ENCODE assay signal across 8 mouse cellular contexts in the genomic region with DNA sequence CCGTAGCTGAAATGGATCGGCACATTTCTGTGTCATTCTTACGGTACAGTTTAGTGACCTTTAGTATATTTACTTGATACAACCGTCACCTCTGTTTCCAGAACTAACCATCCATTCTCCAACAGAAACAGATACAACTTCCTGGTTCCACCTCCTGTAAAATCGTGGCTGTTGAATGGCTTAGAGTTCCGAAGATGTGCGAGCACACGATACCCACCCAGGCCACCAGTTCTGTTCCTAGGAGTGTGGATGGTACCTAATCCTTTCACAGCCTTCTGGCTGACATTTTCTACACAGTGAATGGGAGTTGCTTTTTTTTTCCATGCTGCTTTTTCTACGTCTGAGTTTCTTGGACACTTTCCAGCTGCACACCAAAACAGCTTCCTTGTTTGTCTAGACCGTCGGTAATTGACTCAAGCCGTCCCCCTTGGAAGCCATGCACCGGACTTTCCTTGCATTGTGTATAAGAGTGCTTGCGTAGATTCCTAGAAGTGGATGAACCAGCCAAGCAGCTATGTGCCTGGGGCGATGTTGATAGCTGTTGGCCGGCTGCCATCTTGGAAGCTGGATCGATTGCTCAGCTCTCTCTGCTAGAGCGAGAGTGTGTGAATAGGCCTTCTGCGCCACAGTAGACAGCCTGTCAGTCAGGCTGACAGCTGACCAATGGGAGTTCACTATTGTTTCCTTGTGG. TPM values are rescaled to one million over a fixed set of nuclear protein-coding genes. Genes with fewer than 3 reads are reported as not detected.
A peak's percentile ranks its signal among the peaks of the same experiment; 100 is the strongest.
DNase-seq lines count a peak whose midpoint lies in the region; ATAC-seq lines count a peak whose summit lies in the region.

No protein-coding gene starts in this region.

- H3K4me1 ChIP-seq in hindbrain, embryonic 12.5 days = peaks cover 32% of the 10 kb centered on the region

- peak overlapping the region; percentile 94 for H3K27ac ChIP-seq in hindbrain, embryonic 12.5 days

- H3K9ac ChIP-seq in hindbrain, embryonic 12.5 days = peak overlapping the region; percentile 73

- peaks cover 7% of the 10 kb centered on the region for H3K36me3 ChIP-seq in hindbrain, embryonic 12.5 days

- no peaks in the 10 kb centered on the region for H3K27me3 ChIP-seq in hindbrain, embryonic 12.5 days

- no peaks in the 10 kb centered on the region for H3K9me3 ChIP-seq in hindbrain, embryonic 12.5 days (replicated peaks)

- 18% methylated on average over 19 of the region's 19 CpGs for WGBS in hindbrain, embryonic 12.5 days

- H3K4me3 ChIP-seq in hindbrain, embryonic 12.5 days = peak overlapping the region; percentile 68

- ATAC-seq in hindbrain, embryonic 12.5 days (ENCODE audit: low FRiP score) = peak; percentile 43

- H3K4me2 ChIP-seq in hindbrain, embryonic 12.5 days (replicated peaks) = peak overlapping the region; percentile 90

- peak; percentile 100 for DNase-seq in NIH3T3 (ENCODE audit: low read depth)
- peak; percentile 94 for DNase-seq in cerebellum, postnatal 10 days
- DNase-seq in frontal cortex, adult 2 months (ENCODE audit: extremely low spot score in 1 of 2, low spot score in 1 of 2) = peak; percentile 80 to 87
- peak; percentile 85 to 91 for DNase-seq in layer of hippocampus, postnatal 14 days (ENCODE audit: low spot score in 2 of 2)
- peak; percentile 94 for DNase-seq in lung, postnatal 10 days
- DNase-seq in ovary, postnatal 36 days (ENCODE audit: low spot score) = peak; percentile 76
- DNase-seq in urinary bladder, postnatal 10 days (ENCODE audit: low spot score) = peak; percentile 54

RNA-seq across cellular contexts. Expression of a gene that starts 1.0 kb away (rescaled TPM):
- polyA plus RNA-seq in frontal cortex, adult 2 months (2012; rRNA removed) = 31.2 and 35.9 TPM in 2 replicates
- 46.9 and 48.4 TPM in 2 replicates for polyA plus RNA-seq in hindbrain, embryonic 12.5 days (2016; fragmentation: Nextera tagmentation; extraction: Ambion mirVana)
- total RNA-seq in layer of hippocampus, postnatal 14 days (2021) = 10 to 100 TPM; 38.8 to 45.5 TPM

RNA-seq across cellular contexts. Expression of a gene that starts 11.5 kb away (rescaled TPM):
- polyA plus RNA-seq in frontal cortex, adult 2 months (2012; rRNA removed) = 19.4 and 21.5 TPM in 2 replicates
- 60.4 and 62.1 TPM in 2 replicates for polyA plus RNA-seq in hindbrain, embryonic 12.5 days (2016; fragmentation: Nextera tagmentation; extraction: Ambion mirVana)
- total RNA-seq in layer of hippocampus, postnatal 14 days (2021) = 10 to 100 TPM in 1 of 2 experiments, 1 to 10 TPM in 1; 8.9 to 14.5 TPM

RNA-seq across cellular contexts. Expression of a gene that starts 16.3 kb away (rescaled TPM):
- 0.22 and 0.57 TPM in 2 replicates for polyA plus RNA-seq in frontal cortex, adult 2 months (2012; rRNA removed)
- not detected in 2 replicates for polyA plus RNA-seq in hindbrain, embryonic 12.5 days (2016; fragmentation: Nextera tagmentation; extraction: Ambion mirVana)
- total RNA-seq in layer of hippocampus, postnatal 14 days (2021) = not detected

RNA-seq across cellular contexts. Expression of a gene that starts 22.4 kb away (rescaled TPM):
- 0.46 and 1.0 TPM in 2 replicates for polyA plus RNA-seq in frontal cortex, adult 2 months (2012; rRNA removed)
- not detected in 2 replicates for polyA plus RNA-seq in hindbrain, embryonic 12.5 days (2016; fragmentation: Nextera tagmentation; extraction: Ambion mirVana)
- total RNA-seq in layer of hippocampus, postnatal 14 days (2021) = not detected

RNA-seq across cellular contexts. Expression of a gene that starts 31.7 kb away (rescaled TPM):
- polyA plus RNA-seq in frontal cortex, adult 2 months (2012; rRNA removed) = 62.3 and 86.3 TPM in 2 replicates
- polyA plus RNA-seq in hindbrain, embryonic 12.5 days (2016; fragmentation: Nextera tagmentation; extraction: Ambion mirVana) = 35.3 and 39.2 TPM in 2 replicates
- total RNA-seq in layer of hippocampus, postnatal 14 days (2021) = 10 to 100 TPM; 20.0 to 23.3 TPM

Comparison
In these comparisons a context has a peak if more than half of its experiments do, and no peak if none do; other contexts are left out.
1. Peak in every context shown above with its lines: DNase-seq, ATAC-seq, H3K4me3 ChIP-seq and H3K27ac ChIP-seq.